Mouse (Mus musculus) G1E (cell line): ENCODE measurements around the gene F2rl2. TPM values are rescaled to one million over a fixed set of nuclear protein-coding genes. Genes with fewer than 3 reads are reported as not detected.

Experiments
- ATAC-seq: 2 replicates; pipeline ENCODE4 v1.8.0; 2016; ENCODE audit warnings: mild to moderate bottlenecking; ENCODE audit not compliant: insufficient number of reproducible peaks, poor library complexity, low FRiP score, severe bottlenecking; ENCODE audit errors: extremely low read depth
- DNase-seq: peaks from one replicate; pipeline ENCODE4 v3.0.0; 2012; ENCODE audit warnings: low spot score
- H3K27me3 ChIP-seq: 2 replicates; pipeline ENCODE4 v1.6.1; 2012; ENCODE audit warnings: mild to moderate bottlenecking, low read length, inconsistent platforms; ENCODE audit not compliant: insufficient read depth
- H3K36me3 ChIP-seq: replicated peaks from 2 replicates; pipeline ENCODE3; 2012; ENCODE audit warnings: mild to moderate bottlenecking, inconsistent platforms
- H3K4me1 ChIP-seq: 2 replicates; pipeline ENCODE4 v1.6.1; 2012; ENCODE audit warnings: low read depth, low read length, inconsistent platforms, mixed read lengths; ENCODE audit not compliant: insufficient read depth
- H3K4me3 ChIP-seq: 2 replicates; pipeline ENCODE4 v1.5.1; 2012; ENCODE audit warnings: low read depth, mild to moderate bottlenecking, inconsistent platforms, low read length, moderate library complexity, mixed read lengths
- H3K9me3 ChIP-seq: replicated peaks from 2 replicates; pipeline ENCODE4 v1.6.1; 2012; ENCODE audit warnings: inconsistent platforms
- CTCF ChIP-seq: IDR thresholded peaks from 2 replicates; pipeline ENCODE4 v1.5.1; 2012; ENCODE audit warnings: low read depth, low read length, inconsistent platforms, mixed read lengths
- GATA1 ChIP-seq: IDR thresholded peaks from 2 replicates; pipeline ENCODE4 v1.6.1; 2012; ENCODE audit warnings: borderline replicate concordance, low read length, inconsistent platforms, mixed read lengths
- GATA2 ChIP-seq: IDR thresholded peaks from 2 replicates; pipeline ENCODE4 v1.6.1; 2012; ENCODE audit warnings: low read depth, low read length, inconsistent platforms, borderline replicate concordance
- POLR2AphosphoS5 ChIP-seq: IDR thresholded peaks from 2 replicates; pipeline ENCODE4 v1.6.1; 2012; ENCODE audit warnings: low read depth, low read length, inconsistent platforms; ENCODE audit not compliant: insufficient replicate concordance
- TAL1 ChIP-seq: conservative IDR thresholded peaks from 2 replicates; pipeline ENCODE4 v1.6.1; 2012; ENCODE audit warnings: low read depth, low read length, inconsistent platforms, mixed read lengths
- polyA plus RNA-seq: library from polyadenylated mRNA; stranded (reverse); fragments of >175 nt; gene quantifications from 2 replicates; pipeline ENCODE4 v1.2.3, GENCODE M21; 2012
- total RNA-seq, 2 experiments: library from RNA; stranded (forward) in 1 of 2; stranded (reverse) in 1 of 2; fragments of 200-1000 nt in 1 of 2; fragments of >200 nt in 1 of 2; fragmentation: Nextera tagmentation in 1 of 2; gene quantifications; 2 replicates each; pipeline ENCODE4 v1.2.3; 2014 to 2017

Gene F2rl2
- not detected in 2 replicates for total RNA-seq (2014; fragmentation: Nextera tagmentation)
- 0.05 and 0.06 TPM in 2 replicates for total RNA-seq (2017)
- not detected in 2 replicates for polyA plus RNA-seq

- H3K9me3 ChIP-seq: no peaks in the 10 kb centered on the region
- H3K27me3 ChIP-seq: peaks cover 9% of the 10 kb centered on the region; the same call in 1 of the 2 replicates
- H3K4me1 ChIP-seq: peaks cover 5% of the 10 kb centered on the region; the same call in 1 of the 2 replicates
- no peak within 1 kb of the TSS for H3K4me3 ChIP-seq
- peaks cover 4% of the 10 kb centered on the region for H3K36me3 ChIP-seq
- no peak for TF ChIP-seq TAL1
- TF ChIP-seq CTCF: no peak
- TF ChIP-seq GATA1: no peak
- TF ChIP-seq GATA2: no peak
- TF ChIP-seq POLR2AphosphoS5: no peak
- ATAC-seq (peak; percentile 15; the same call in 1 of the 2 replicates), DNase-seq (no peak)
Measured at GRCm38 (mm10) chr13:95696654-95697163, at the start of gene F2rl2. Gene F2rl2, plus strand, starts transcription at chr13:95696853.

- Histone ChIP-seq H3K4me3 (no peak overlapping the region), H3K27me3 (peaks cover 9% of the 10 kb centered on the region), H3K9me3 (no peaks in the 10 kb centered on the region), H3K4me1 (peaks cover 3% of the 10 kb centered on the region; the same call in 1 of the 2 replicates), H3K36me3 (peaks cover 17% of the 10 kb centered on the region)
- no peak for ATAC-seq
- no peak for TF ChIP-seq GATA2
- no peak for DNase-seq
Measured at GRCm38 (mm10) chr13:95647248-95647647, 49.4 kb upstream of the F2rl2 start.

- no peak overlapping the region for H3K4me3 ChIP-seq
- TF ChIP-seq GATA2 (no peak), GATA1 (no peak), TAL1 (no peak), POLR2AphosphoS5 (no peak), CTCF (no peak)
- no peak for DNase-seq
- no peaks in the 10 kb centered on the region for H3K9me3 ChIP-seq
- peaks cover 6% of the 10 kb centered on the region for H3K27me3 ChIP-seq
- ATAC-seq: no peak
- H3K36me3 ChIP-seq: peaks cover 11% of the 10 kb centered on the region
- H3K4me1 ChIP-seq: peaks cover 19% of the 10 kb centered on the region
Measured at GRCm38 (mm10) chr13:95649941-95650340, 46.7 kb upstream of the F2rl2 start.

- ATAC-seq (no peak), DNase-seq (no peak)
- Histone ChIP-seq H3K4me3 (no peak overlapping the region), H3K36me3 (peaks cover 2% of the 10 kb centered on the region), H3K9me3 (no peaks in the 10 kb centered on the region), H3K27me3 (peaks cover 9% of the 10 kb centered on the region), H3K4me1 (peaks cover 28% of the 10 kb centered on the region)
- no peak for TF ChIP-seq GATA2
- TF ChIP-seq POLR2AphosphoS5: no peak
- no peak for TF ChIP-seq CTCF
- no peak for TF ChIP-seq GATA1
- TF ChIP-seq TAL1: no peak
Measured at GRCm38 (mm10) chr13:95651870-95652668, 44.6 kb upstream of the F2rl2 start.

GRCm38 (mm10) chr13:95653696-95654095, 43.0 kb upstream of the F2rl2 start:
- H3K4me3 ChIP-seq: no peak overlapping the region
- DNase-seq (no peak), ATAC-seq (peak; percentile 17; the same call in 1 of the 2 replicates)
- peaks cover 4% of the 10 kb centered on the region for H3K36me3 ChIP-seq
- H3K9me3 ChIP-seq: no peaks in the 10 kb centered on the region
- H3K4me1 ChIP-seq: peaks cover 38% of the 10 kb centered on the region
- TF ChIP-seq GATA1 (no peak), TAL1 (no peak), CTCF (no peak), GATA2 (no peak), POLR2AphosphoS5 (no peak)
- H3K27me3 ChIP-seq: peaks cover 17% of the 10 kb centered on the region

GRCm38 (mm10) chr13:95655284-95655683, 41.4 kb upstream of the F2rl2 start:
- TF ChIP-seq GATA2: no peak
- no peak for TF ChIP-seq CTCF
- TF ChIP-seq GATA1: no peak
- TF ChIP-seq POLR2AphosphoS5: no peak
- no peak for TF ChIP-seq TAL1
- DNase-seq (no peak), ATAC-seq (no peak)
- peaks cover 13% of the 10 kb centered on the region for H3K36me3 ChIP-seq
- H3K4me3 ChIP-seq: no peak overlapping the region
- peaks cover 14% of the 10 kb centered on the region for H3K27me3 ChIP-seq
- peaks cover 35% of the 10 kb centered on the region for H3K4me1 ChIP-seq
- no peaks in the 10 kb centered on the region for H3K9me3 ChIP-seq
